Mouse (Mus musculus) left cerebral cortex, postnatal 25 days (tissue): ENCODE measurements at regions not wholly inside any gene's neighbourhood (a gene's known extent, or its start where the extent isn't known, plus 50 kb on each side); places are given as distances from the start of the nearest gene placed in this dataset.

Source experiments
- DNase-seq, 2 experiments: peaks; one replicate each; pipeline ENCODE4 v3.0.0; 2022; ENCODE audit warnings: low spot score in 2 of 2, mixed read lengths in 1 of 2
- intact Hi-C: fragments of 180-260 bp; cut with DNase I; formaldehyde crosslinking; loops from one replicate; pipeline ENCODE4 v1.15.1; 2025

- intact Hi-C loops = no loop called here
- DNase-seq = no peak
Observed at GRCm38 (mm10) chr1:73392077-73392476, 376.4 kb upstream of the Tnp1 start.

DNA sequence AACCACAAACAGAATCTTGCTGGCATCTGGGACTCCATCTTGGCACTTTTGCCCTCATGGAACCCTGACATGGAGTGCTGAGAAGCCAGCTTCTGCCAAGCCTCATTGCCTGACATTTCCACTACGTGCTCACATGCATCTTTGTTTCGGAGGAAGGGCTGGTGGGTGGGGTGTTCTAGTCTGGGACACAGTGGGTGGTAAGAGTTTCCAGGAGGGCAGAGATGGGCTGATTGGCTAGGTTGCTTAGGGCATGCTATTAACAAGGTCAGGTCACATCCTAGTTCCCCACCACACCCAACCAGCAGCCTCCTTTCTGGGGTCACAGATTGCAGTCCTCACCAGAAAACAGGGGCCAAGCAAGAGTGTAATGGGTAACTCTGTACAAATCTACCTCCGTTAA, 374.3 kb upstream of the Tnp1 start:
- no peak for DNase-seq
- intact Hi-C loops = loop anchor here (5.0 kb wide), 1 partner anchor 518 kb away; the partner anchor contains the start of gene Igfbp5

- peak in 1 of 2 experiments; percentile 13 for DNase-seq
- intact Hi-C loops = loop anchor here (5.0 kb wide), 1 partner anchor 517 kb away; the partner anchor contains the start of gene Igfbp5
Observed at GRCm38 (mm10) chr1:73389174-73389573, 373.5 kb upstream of the Tnp1 start.

GRCm38 (mm10) chr1:73381578-73381977, 365.9 kb upstream of the Tnp1 start:
- no peak for DNase-seq
- intact Hi-C loops = no loop called here

- intact Hi-C loops = no loop called here
- peak in 1 of 2 experiments; percentile 21 for DNase-seq
Observed at GRCm38 (mm10) chr1:73374531-73375375, 359.0 kb upstream of the Tnp1 start.

GRCm38 (mm10) chr1:73368222-73368621, 352.5 kb upstream of the Tnp1 start:
- DNase-seq = no peak
- intact Hi-C loops = no loop called here

DNA sequence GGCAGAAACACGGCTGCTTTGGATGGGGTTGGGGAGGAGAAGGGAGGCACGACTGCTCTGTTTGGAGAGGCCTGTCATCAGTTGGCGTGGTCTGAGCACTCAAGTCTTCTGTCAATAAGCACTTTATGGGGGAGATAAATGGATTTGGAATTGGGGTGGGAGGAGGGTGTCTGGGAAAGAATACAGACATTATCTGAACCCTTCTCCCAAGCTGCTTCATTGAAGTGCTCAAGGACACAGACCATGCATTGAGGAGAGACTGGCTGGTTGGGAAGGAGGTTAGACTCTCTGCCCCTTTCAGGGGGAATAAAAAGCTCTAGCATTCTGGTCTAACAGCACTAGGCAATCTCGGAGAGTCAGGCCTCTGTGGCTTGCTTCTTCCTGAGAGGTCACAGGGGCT, 350.1 kb upstream of the Tnp1 start:
- no peak for DNase-seq
- intact Hi-C loops = no loop called here

DNA sequence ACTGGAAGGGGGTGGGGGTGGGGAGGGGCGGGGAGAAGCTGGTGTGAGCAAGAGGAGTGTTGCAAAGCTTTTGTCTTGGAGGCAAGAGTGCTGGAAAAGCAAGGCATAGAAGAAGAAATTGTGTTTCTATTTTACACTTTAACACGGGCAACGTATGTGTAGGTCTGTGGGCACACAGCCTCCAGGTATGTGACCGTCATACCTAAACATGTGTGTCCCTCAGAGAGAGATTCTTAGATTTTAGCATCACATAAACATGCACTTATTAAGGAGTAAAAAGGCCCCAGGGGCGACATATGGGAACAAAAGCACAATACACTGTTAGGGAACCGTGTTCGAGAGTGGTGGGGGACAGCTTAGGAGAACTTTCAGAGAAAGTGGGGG, 348.6 kb upstream of the Tnp1 start:
- intact Hi-C loops = no loop called here
- no peak for DNase-seq

DNA sequence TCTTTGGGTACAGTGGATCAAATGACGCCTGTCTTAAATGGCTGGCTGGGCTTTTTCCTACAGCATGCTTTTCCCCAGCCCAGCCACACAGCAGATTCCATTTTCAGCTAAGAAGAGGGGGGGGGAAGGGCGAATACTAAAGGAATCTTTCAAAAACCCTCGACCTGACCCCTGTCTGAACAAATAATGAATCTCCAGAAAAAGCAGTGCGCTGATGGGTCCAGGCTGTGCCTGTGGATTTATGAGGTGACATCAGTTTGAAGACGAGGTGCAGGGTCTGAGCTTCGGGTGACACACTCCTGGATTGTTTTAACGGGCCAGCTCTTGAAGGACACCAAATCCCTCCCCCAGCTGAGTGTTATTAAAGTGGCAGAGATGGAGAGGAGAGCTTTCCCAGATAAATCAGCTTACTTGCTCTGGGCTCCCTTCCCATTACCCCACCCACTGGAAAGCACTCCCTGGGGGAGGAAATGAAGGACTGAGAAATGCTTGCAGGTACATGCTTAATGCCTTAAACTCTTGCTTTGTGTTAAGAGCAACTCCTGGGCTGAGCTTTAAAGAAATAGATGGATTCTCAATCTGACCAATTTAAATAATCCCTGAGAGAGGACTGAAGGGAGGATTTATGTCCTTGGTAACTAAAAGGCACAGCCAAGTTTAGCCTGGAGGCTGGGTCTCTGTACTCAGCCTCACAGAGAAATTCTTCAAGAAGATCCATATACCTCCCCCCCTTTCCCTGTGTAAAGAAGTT, 348.0 kb upstream of the Tnp1 start:
- intact Hi-C loops = no loop called here
- DNase-seq = peak; percentile 8 to 51

GRCm38 (mm10) chr1:73362122-73362521, 346.4 kb upstream of the Tnp1 start:
- no peak for DNase-seq
- intact Hi-C loops = no loop called here

DNA sequence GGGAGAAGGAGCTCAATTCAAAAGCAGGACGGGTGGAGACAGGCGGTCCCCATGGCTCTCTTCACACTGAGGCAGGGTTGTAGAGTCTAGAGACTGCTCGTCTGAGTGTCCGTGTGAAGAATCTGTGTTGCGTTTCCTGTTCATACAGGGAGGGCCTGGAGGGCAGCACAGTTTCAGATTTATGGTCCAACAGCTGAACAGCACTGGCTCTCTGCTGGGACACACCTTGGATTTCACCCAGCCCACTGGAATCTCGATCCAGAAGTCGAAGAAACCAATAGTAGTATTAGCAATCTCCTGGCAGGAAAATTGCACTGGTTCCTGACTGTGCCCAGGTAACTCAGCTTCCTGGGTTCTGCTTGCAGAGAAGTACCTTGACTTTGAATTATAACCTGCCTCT, 345.6 kb upstream of the Tnp1 start:
- intact Hi-C loops = no loop called here
- DNase-seq = no peak

DNA sequence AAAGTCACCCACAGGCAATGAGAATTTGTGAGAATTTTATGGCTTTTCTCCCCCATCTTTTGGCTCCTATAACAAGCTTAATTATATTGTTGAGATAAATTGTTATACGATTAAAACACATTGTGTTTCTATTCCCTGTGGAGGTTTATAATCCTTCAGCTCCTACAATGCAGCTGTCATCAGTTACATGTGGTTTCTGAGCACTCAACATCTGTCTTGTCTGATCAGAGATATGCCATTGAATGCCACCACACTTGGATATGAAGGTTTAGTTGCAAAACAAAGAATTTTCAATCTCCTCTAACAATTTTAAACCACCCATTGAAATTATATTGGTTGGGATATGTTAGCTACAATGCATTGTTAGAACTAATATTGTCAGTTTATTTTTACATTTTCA, 338.7 kb upstream of the Tnp1 start:
- intact Hi-C loops = no loop called here
- DNase-seq = no peak

- no peak for DNase-seq
- intact Hi-C loops = no loop called here
Observed at GRCm38 (mm10) chr1:73348476-73348875, 332.8 kb upstream of the Tnp1 start.

DNA sequence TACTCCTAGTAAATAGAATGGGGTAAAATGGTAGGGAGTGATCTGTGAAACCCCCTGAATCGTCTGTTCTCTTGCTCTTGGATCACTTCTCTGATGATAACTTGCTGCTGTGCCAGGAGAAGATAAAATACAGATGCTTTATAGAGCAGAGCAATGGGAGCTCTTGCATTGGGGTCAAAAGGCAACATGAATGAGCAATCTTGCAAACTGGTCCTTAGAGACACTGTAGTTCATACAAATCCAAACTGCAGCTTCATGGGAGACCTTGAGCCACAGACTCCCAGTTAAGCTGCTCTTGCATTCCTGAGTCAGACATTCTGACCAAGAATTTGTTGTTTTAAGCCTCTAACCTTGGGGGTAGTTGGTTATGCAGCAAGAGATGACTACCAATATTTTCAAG, 328.9 kb upstream of the Tnp1 start:
- no peak for DNase-seq
- intact Hi-C loops = no loop called here

GRCm38 (mm10) chr1:73341911-73342310, 326.2 kb upstream of the Tnp1 start:
- DNase-seq = no peak
- intact Hi-C loops = no loop called here

- intact Hi-C loops = no loop called here
- no peak for DNase-seq
Observed at GRCm38 (mm10) chr1:73337401-73337800, 321.7 kb upstream of the Tnp1 start.

DNA sequence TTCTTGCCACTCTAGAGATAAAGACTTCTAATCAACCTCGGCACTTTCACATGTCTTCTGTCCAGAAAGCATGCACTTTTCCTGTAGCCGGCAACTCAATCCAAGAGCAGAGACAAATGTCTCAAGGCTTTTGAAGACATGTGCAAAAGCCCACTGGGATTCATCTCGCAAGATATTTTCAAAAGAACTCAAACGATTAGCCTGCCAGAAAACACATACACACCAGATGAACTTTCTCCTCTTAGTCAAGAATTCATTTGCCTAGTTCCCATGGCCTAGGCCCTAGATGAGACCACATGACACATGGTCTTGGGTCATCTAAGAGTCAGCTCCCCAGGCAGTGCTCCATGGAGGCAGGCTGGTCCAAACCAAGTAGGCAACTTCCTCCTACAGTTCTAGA, 293.8 kb upstream of the Tnp1 start:
- no peak for DNase-seq
- intact Hi-C loops = no loop called here

GRCm38 (mm10) chr1:73308420-73308819, 292.7 kb upstream of the Tnp1 start:
- no peak for DNase-seq
- intact Hi-C loops = no loop called here

DNA sequence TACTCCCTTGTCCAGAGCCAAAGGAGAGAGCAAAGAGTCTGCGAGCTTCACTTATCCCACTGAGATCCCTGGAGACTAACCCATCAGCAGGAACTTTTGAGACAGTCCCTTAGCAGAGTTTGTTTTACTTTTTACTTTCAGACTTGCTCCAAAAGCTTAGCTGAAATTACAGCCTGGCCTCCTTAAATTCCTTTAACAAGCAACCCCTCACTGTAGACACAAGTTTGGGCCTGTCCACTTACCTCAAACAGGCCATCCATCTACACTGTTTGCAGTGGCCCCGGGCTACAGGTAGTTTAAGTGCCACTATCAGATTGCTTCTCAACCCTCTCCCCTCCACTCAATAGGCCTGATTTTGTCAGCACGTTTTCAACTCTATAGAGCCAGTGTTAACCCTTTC, 291.5 kb upstream of the Tnp1 start:
- no peak for DNase-seq
- intact Hi-C loops = no loop called here

GRCm38 (mm10) chr1:73299978-73300688, 284.4 kb upstream of the Tnp1 start:
- no peak for DNase-seq
- intact Hi-C loops = no loop called here
